Mouse (Mus musculus): ENCODE results near the gene A830031A19Rik.

DNA sequence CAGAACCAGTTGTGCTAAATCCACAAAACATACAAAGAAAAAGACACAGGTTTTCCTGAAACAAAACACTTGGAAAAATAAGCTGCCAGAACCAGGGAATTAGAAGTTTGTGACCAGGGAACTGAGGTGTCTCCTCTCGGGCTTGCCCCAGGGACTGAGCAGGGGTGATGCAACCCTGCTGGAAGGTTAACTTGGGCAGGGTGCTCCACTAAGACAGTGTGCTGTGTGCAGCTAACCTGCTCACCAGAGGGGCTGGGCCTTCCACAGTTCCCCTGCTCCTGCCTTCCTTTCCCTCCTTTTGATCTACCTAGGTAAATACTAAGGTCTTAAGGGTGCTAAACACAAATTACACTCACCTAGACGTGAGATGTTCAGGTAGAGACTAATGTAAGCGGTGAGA, 17.8 kb upstream of the A830031A19Rik start:
- no peak for TF ChIP-seq CTCF (IDR thresholded peaks at IDR 0.05; ENCODE audit: low read depth, low read length)
- TF ChIP-seq GATA1 (IDR thresholded peaks at IDR 0.05; ENCODE audit: borderline replicate concordance, low read length), result no peak
- no peak for TF ChIP-seq GATA2 (IDR thresholded peaks at IDR 0.05; ENCODE audit: borderline replicate concordance, low read depth, low read length)

All from G1E (cell line).